ENCODE assay signal across 24 mouse cellular contexts in genomic region chr11:98397946-98398345, GRCm38 (mm10). TPM values are rescaled to one million over a fixed set of nuclear protein-coding genes. Genes with fewer than 3 reads are reported as not detected.
DNase-seq lines count a peak whose midpoint lies in the region; ATAC-seq lines count a peak whose summit lies in the region.
"Had no signal": no experiment of that assay in that cellular context is flagged by ENCODE, and none has a peak within 500 bp of the region (broad histone marks: within the 10 kb centered on the region; RNA-seq: fewer than 3 reads in every experiment).

No protein-coding gene starts in this region.

- no peak for ATAC-seq in midbrain, embryonic 11.5 days (ENCODE audit: low FRiP score)
- ATAC-seq in midbrain, embryonic 14.5 days (ENCODE audit: low FRiP score, low TSS enrichment), result no peak
- ATAC-seq in limb, embryonic 13.5 days (ENCODE audit: low FRiP score, low read depth), result no peak
- no peak for ATAC-seq in neural tube, embryonic 15.5 days (ENCODE audit: low FRiP score)
- ATAC-seq: forebrain, embryonic 14.5 days; forebrain, embryonic 16.5 days had no signal

- H3K4me1 ChIP-seq in midbrain, embryonic 11.5 days (ENCODE audit: control insufficient read depth, insufficient read depth, low read length), result peaks cover 6% of the 10 kb centered on the region; the same call in 1 of the 2 replicates
- peaks cover 13% of the 10 kb centered on the region for H3K4me1 ChIP-seq in midbrain, embryonic 14.5 days (ENCODE audit: control insufficient read depth, insufficient read depth, low read length)
- peaks cover 31% of the 10 kb centered on the region for H3K4me1 ChIP-seq in limb, embryonic 13.5 days
- H3K4me1 ChIP-seq in neural tube, embryonic 15.5 days, result peaks cover 17% of the 10 kb centered on the region

- no peak overlapping the region for H3K27ac ChIP-seq in midbrain, embryonic 11.5 days (ENCODE audit: low read depth, low read length)
- no peak overlapping the region for H3K27ac ChIP-seq in midbrain, embryonic 14.5 days (replicated peaks; ENCODE audit: low read depth, low read length)
- H3K27ac ChIP-seq in limb, embryonic 13.5 days, result no peak overlapping the region
- H3K27ac ChIP-seq in neural tube, embryonic 15.5 days (replicated peaks), result no peak overlapping the region
- H3K27ac ChIP-seq: embryonic facial prominence, embryonic 13.5 days; embryonic facial prominence, embryonic 15.5 days; forebrain, embryonic 10.5 days; forebrain, embryonic 12.5 days had no signal

- no peak overlapping the region for H3K4me2 ChIP-seq in midbrain, embryonic 11.5 days
- no peak overlapping the region for H3K4me2 ChIP-seq in midbrain, embryonic 14.5 days (ENCODE audit: low read length)
- H3K4me2 ChIP-seq in limb, embryonic 13.5 days (replicated peaks), result no peak overlapping the region
- H3K4me2 ChIP-seq in neural tube, embryonic 15.5 days, result no peak overlapping the region
- H3K4me2 ChIP-seq: embryonic facial prominence, embryonic 13.5 days; embryonic facial prominence, embryonic 15.5 days; forebrain, embryonic 12.5 days had no signal

- intact Hi-C loops in heart, postnatal 10 days (cut with DNase I), result no loop called here

- no peaks in the 10 kb centered on the region for H3K9me3 ChIP-seq in midbrain, embryonic 11.5 days (ENCODE audit: control insufficient read depth, low read length)
- no peaks in the 10 kb centered on the region for H3K9me3 ChIP-seq in midbrain, embryonic 14.5 days (ENCODE audit: control insufficient read depth, low read length)
- no peaks in the 10 kb centered on the region for H3K9me3 ChIP-seq in limb, embryonic 13.5 days
- no peaks in the 10 kb centered on the region for H3K9me3 ChIP-seq in neural tube, embryonic 15.5 days (replicated peaks)
- H3K9me3 ChIP-seq: embryonic facial prominence, embryonic 13.5 days; embryonic facial prominence, embryonic 15.5 days; forebrain, embryonic 10.5 days; forebrain, embryonic 12.5 days had no signal

- peak; percentile 16 for DNase-seq in cerebellum, adult 9-10 months
- DNase-seq in cerebellum, postnatal 10 days, result no peak
- peak; percentile 91 for DNase-seq in heart, adult 11 months
- DNase-seq in heart, postnatal 10 days, result no peak
- DNase-seq in midbrain, embryonic 11.5 days (ENCODE audit: low spot score, missing footprints), result peak; percentile 39
- no peak for DNase-seq in midbrain, embryonic 14.5 days
- DNase-seq: adrenal gland, adult 2 months; adrenal gland, postnatal 10 days; adrenal gland, postnatal 25 days; cerebellum, adult 11 months; cerebellum, adult 2 months; cerebellum, postnatal 25 days; embryo, embryonic 11 days had no signal

- no peaks in the 10 kb centered on the region for H3K36me3 ChIP-seq in midbrain, embryonic 11.5 days (ENCODE audit: control insufficient read depth, insufficient read depth, low read length)
- H3K36me3 ChIP-seq in midbrain, embryonic 14.5 days (ENCODE audit: control insufficient read depth, insufficient read depth, low read length), result no peaks in the 10 kb centered on the region
- peaks cover 6% of the 10 kb centered on the region; the same call in 1 of the 2 replicates for H3K36me3 ChIP-seq in limb, embryonic 13.5 days
- no peaks in the 10 kb centered on the region for H3K36me3 ChIP-seq in neural tube, embryonic 15.5 days
- H3K36me3 ChIP-seq: embryonic facial prominence, embryonic 15.5 days; forebrain, embryonic 10.5 days; forebrain, embryonic 12.5 days had no signal

- H3K4me3 ChIP-seq in midbrain, embryonic 11.5 days (ENCODE audit: low read depth, low read length), result no peak overlapping the region
- H3K4me3 ChIP-seq in midbrain, embryonic 14.5 days (replicated peaks; ENCODE audit: low read depth, low read length), result no peak overlapping the region
- no peak overlapping the region for H3K4me3 ChIP-seq in limb, embryonic 13.5 days
- no peak overlapping the region for H3K4me3 ChIP-seq in neural tube, embryonic 15.5 days (replicated peaks)
- H3K4me3 ChIP-seq: embryonic facial prominence, embryonic 13.5 days; embryonic facial prominence, embryonic 15.5 days; erythroblast, embryonic 14.5 days; forebrain, embryonic 10.5 days; forebrain, embryonic 12.5 days had no signal

- H3K9ac ChIP-seq in midbrain, embryonic 11.5 days (ENCODE audit: low read length), result no peak overlapping the region
- H3K9ac ChIP-seq in midbrain, embryonic 14.5 days (replicated peaks; ENCODE audit: low read length), result no peak overlapping the region
- 0 out of 2 replicates have a peak overlapping the region, but pooled peaks have one; percentile 26 for H3K9ac ChIP-seq in limb, embryonic 13.5 days
- no peak overlapping the region for H3K9ac ChIP-seq in neural tube, embryonic 15.5 days (replicated peaks)
- H3K9ac ChIP-seq: embryonic facial prominence, embryonic 13.5 days; embryonic facial prominence, embryonic 15.5 days; forebrain, embryonic 12.5 days had no signal

- WGBS in midbrain, embryonic 11.5 days, result 92% methylated on average over 7 of the region's 7 CpGs
- 88% methylated on average over 7 of the region's 7 CpGs for WGBS in midbrain, embryonic 14.5 days
- 89% methylated on average over 7 of the region's 7 CpGs for WGBS in limb, embryonic 13.5 days
- 91% methylated on average over 7 of the region's 7 CpGs for WGBS in neural tube, embryonic 15.5 days

- peaks cover 2% of the 10 kb centered on the region; the same call in 1 of the 2 replicates for H3K27me3 ChIP-seq in midbrain, embryonic 11.5 days (ENCODE audit: control insufficient read depth, insufficient read depth, low read length)
- H3K27me3 ChIP-seq in midbrain, embryonic 14.5 days (ENCODE audit: control insufficient read depth, insufficient read depth, low read length), result no peaks in the 10 kb centered on the region
- peaks cover 13% of the 10 kb centered on the region; the same call in 1 of the 2 replicates for H3K27me3 ChIP-seq in limb, embryonic 13.5 days
- H3K27me3 ChIP-seq in neural tube, embryonic 15.5 days (replicated peaks), result no peaks in the 10 kb centered on the region
- H3K27me3 ChIP-seq: embryonic facial prominence, embryonic 13.5 days; embryonic facial prominence, embryonic 15.5 days had no signal

RNA-seq across cellular contexts. Expression of gene Pgap3, which starts 2.3 kb away (rescaled TPM):
- 10 to 100 TPM; 14.5 to 17.8 TPM for total RNA-seq in heart, postnatal 10 days (2021)
- polyA plus RNA-seq in midbrain, embryonic 11.5 days (2014; fragmentation: Nextera tagmentation; extraction: Ambion mirVana), result 5.6 and 5.7 TPM in 2 replicates
- polyA plus RNA-seq in midbrain, embryonic 14.5 days (2014; fragmentation: Nextera tagmentation; extraction: Ambion mirVana), result 6.4 and 6.9 TPM in 2 replicates
- polyA plus RNA-seq in limb, embryonic 13.5 days (2015; fragmentation: Nextera tagmentation; extraction: Ambion mirVana), result 10.4 and 12.4 TPM in 2 replicates
- 7.4 and 9.6 TPM in 2 replicates for polyA plus RNA-seq in neural tube, embryonic 15.5 days (2015; fragmentation: Nextera tagmentation; extraction: Ambion mirVana)

RNA-seq across cellular contexts. Expression of gene Pnmt, which starts 11.7 kb away (rescaled TPM):
- under 1 TPM in 1 of 2 experiments, not detected in 1; 0.31 TPM for total RNA-seq in heart, postnatal 10 days (2021)
- not detected in 2 replicates for polyA plus RNA-seq in midbrain, embryonic 11.5 days (2014; fragmentation: Nextera tagmentation; extraction: Ambion mirVana)
- polyA plus RNA-seq in midbrain, embryonic 14.5 days (2014; fragmentation: Nextera tagmentation; extraction: Ambion mirVana), result 0.62 and 1.1 TPM in 2 replicates
- 1.4 and 1.6 TPM in 2 replicates for polyA plus RNA-seq in limb, embryonic 13.5 days (2015; fragmentation: Nextera tagmentation; extraction: Ambion mirVana)
- polyA plus RNA-seq in neural tube, embryonic 15.5 days (2015; fragmentation: Nextera tagmentation; extraction: Ambion mirVana), result 2.2 and 2.9 TPM in 2 replicates
- total RNA-seq: common myeloid progenitor, adult 5-6 weeks; MEL had no signal
- polyA plus RNA-seq: erythroblast, embryonic 14.5 days; forebrain, embryonic 10.5 days had no signal

RNA-seq across cellular contexts. Expression of gene Erbb2, which starts 14.3 kb away (rescaled TPM):
- 10 to 100 TPM; 12.7 to 19.3 TPM for total RNA-seq in heart, postnatal 10 days (2021)
- 14.8 TPM in 2 replicates for polyA plus RNA-seq in midbrain, embryonic 11.5 days (2014; fragmentation: Nextera tagmentation; extraction: Ambion mirVana)
- 6.0 and 7.6 TPM in 2 replicates for polyA plus RNA-seq in midbrain, embryonic 14.5 days (2014; fragmentation: Nextera tagmentation; extraction: Ambion mirVana)
- 47.3 and 53.0 TPM in 2 replicates for polyA plus RNA-seq in limb, embryonic 13.5 days (2015; fragmentation: Nextera tagmentation; extraction: Ambion mirVana)
- 7.3 and 9.4 TPM in 2 replicates for polyA plus RNA-seq in neural tube, embryonic 15.5 days (2015; fragmentation: Nextera tagmentation; extraction: Ambion mirVana)
- total RNA-seq: common myeloid progenitor, adult 5-6 weeks; MEL had no signal

RNA-seq across cellular contexts. Expression of gene Tcap, which starts 14.3 kb away (rescaled TPM):
- total RNA-seq in heart, postnatal 10 days (2021), result 100 to 1,000 TPM; 469 to 500 TPM
- not detected in 2 replicates for polyA plus RNA-seq in midbrain, embryonic 11.5 days (2014; fragmentation: Nextera tagmentation; extraction: Ambion mirVana)
- polyA plus RNA-seq in midbrain, embryonic 14.5 days (2014; fragmentation: Nextera tagmentation; extraction: Ambion mirVana), result 0.31 TPM in 1 of 2 replicates, not detected in the other
- 11.3 and 12.9 TPM in 2 replicates for polyA plus RNA-seq in limb, embryonic 13.5 days (2015; fragmentation: Nextera tagmentation; extraction: Ambion mirVana)
- 1.4 and 1.7 TPM in 2 replicates for polyA plus RNA-seq in neural tube, embryonic 15.5 days (2015; fragmentation: Nextera tagmentation; extraction: Ambion mirVana)
- total RNA-seq: common myeloid progenitor, adult 5-6 weeks; MEL had no signal
- polyA plus RNA-seq: erythroblast, embryonic 14.5 days; forebrain, embryonic 14.5 days had no signal

RNA-seq across cellular contexts. Expression of gene Stard3, which starts 39.8 kb away (rescaled TPM):
- total RNA-seq in heart, postnatal 10 days (2021), result 10 to 100 TPM; 23.9 to 24.5 TPM
- polyA plus RNA-seq in midbrain, embryonic 11.5 days (2014; fragmentation: Nextera tagmentation; extraction: Ambion mirVana), result 39.7 and 41.5 TPM in 2 replicates
- 34.5 and 36.0 TPM in 2 replicates for polyA plus RNA-seq in midbrain, embryonic 14.5 days (2014; fragmentation: Nextera tagmentation; extraction: Ambion mirVana)
- polyA plus RNA-seq in limb, embryonic 13.5 days (2015; fragmentation: Nextera tagmentation; extraction: Ambion mirVana), result 41.9 and 43.2 TPM in 2 replicates
- 31.6 and 37.6 TPM in 2 replicates for polyA plus RNA-seq in neural tube, embryonic 15.5 days (2015; fragmentation: Nextera tagmentation; extraction: Ambion mirVana)

Comparison
In these comparisons a context has a peak if more than half of its experiments do, and no peak if none do; other contexts are left out.
1. DNase-seq: peak in cerebellum, adult 9-10 months (single experiment), heart, adult 11 months (single experiment) and midbrain, embryonic 11.5 days (single experiment); none in cerebellum, postnatal 10 days (0 of 2), heart, postnatal 10 days (0 of 2) and midbrain, embryonic 14.5 days (single experiment).